Mouse (Mus musculus) lung, adult 2 months (tissue): ENCODE measurements at regions not wholly inside any gene's neighbourhood (a gene's known extent, or its start where the extent isn't known, plus 50 kb on each side); places are given as distances from the start of the nearest gene placed in this dataset.

ENCODE experiments used
- CTCF ChIP-seq: fragments of 200-500 bp; IDR thresholded peaks from 2 replicates; pipeline ENCODE4 v1.5.1; 2011; ENCODE audit warnings: mild to moderate bottlenecking, low read length, control low read depth; ENCODE audit not compliant: insufficient read depth
- POLR2A ChIP-seq: fragments of 200-500 bp; IDR thresholded peaks from 2 replicates; pipeline ENCODE4 v1.6.1; 2011; ENCODE audit warnings: low read depth, mild to moderate bottlenecking, control low read depth, low read length, borderline replicate concordance; ENCODE audit errors: extremely low read depth

- TF ChIP-seq CTCF (no peak), POLR2A (no peak)
Observed at GRCm38 (mm10) chr13:3715019-3715418, 81.2 kb downstream of the Asb13 start.
